Mouse (Mus musculus): ENCODE data around the gene Hacl1.
A peak's percentile ranks its signal among the peaks of the same experiment; 100 is the strongest.

The Hacl1 gene

GRCm38 (mm10) chr14:31662555-31663211, 21.6 kb upstream of the Hacl1 start:
- DNase-seq (ENCODE audit: low read depth, low spot score): no peak

- DNase-seq (ENCODE audit: low read depth, low spot score): peak; percentile 40
Measured at GRCm38 (mm10) chr14:31661671-31662554, 20.8 kb upstream of the Hacl1 start.

- no peak for DNase-seq (ENCODE audit: low read depth, low spot score)
Measured at GRCm38 (mm10) chr14:31660312-31661093, 19.4 kb upstream of the Hacl1 start.

GRCm38 (mm10) chr14:31659501-31660181, 18.6 kb upstream of the Hacl1 start:
- DNase-seq (ENCODE audit: low read depth, low spot score): no peak

- no peak for DNase-seq (ENCODE audit: low read depth, low spot score)
Measured at GRCm38 (mm10) chr14:31658126-31658680, 17.1 kb upstream of the Hacl1 start.

GRCm38 (mm10) chr14:31656857-31657645, 16.0 kb upstream of the Hacl1 start:
- DNase-seq (ENCODE audit: low read depth, low spot score): no peak

GRCm38 (mm10) chr14:31656386-31656785, 15.3 kb upstream of the Hacl1 start:
- DNase-seq (ENCODE audit: low read depth, low spot score): no peak

- no peak for DNase-seq (ENCODE audit: low read depth, low spot score)
Measured at GRCm38 (mm10) chr14:31655406-31655805, 14.3 kb upstream of the Hacl1 start.

- DNase-seq (ENCODE audit: low read depth, low spot score): no peak
Measured at GRCm38 (mm10) chr14:31654816-31655215, 13.7 kb upstream of the Hacl1 start.

GRCm38 (mm10) chr14:31653101-31653875, 12.2 kb upstream of the Hacl1 start:
- DNase-seq (ENCODE audit: low read depth, low spot score): no peak

- no peak for DNase-seq (ENCODE audit: low read depth, low spot score)
Measured at GRCm38 (mm10) chr14:31652624-31653023, 11.5 kb upstream of the Hacl1 start.

GRCm38 (mm10) chr14:31652106-31652505, 11.0 kb upstream of the Hacl1 start:
- no peak for DNase-seq (ENCODE audit: low read depth, low spot score)

GRCm38 (mm10) chr14:31651206-31651605, 10.1 kb upstream of the Hacl1 start:
- no peak for DNase-seq (ENCODE audit: low read depth, low spot score)

GRCm38 (mm10) chr14:31650347-31650746, 9.3 kb upstream of the Hacl1 start:
- DNase-seq (ENCODE audit: low read depth, low spot score): no peak

GRCm38 (mm10) chr14:31647991-31648390, 6.9 kb upstream of the Hacl1 start:
- no peak for DNase-seq (ENCODE audit: low read depth, low spot score)

- no peak for DNase-seq (ENCODE audit: low read depth, low spot score)
Measured at GRCm38 (mm10) chr14:31645920-31646319, 4.8 kb upstream of the Hacl1 start.

- no peak for DNase-seq (ENCODE audit: low read depth, low spot score)
Measured at GRCm38 (mm10) chr14:31644931-31645547, 4.0 kb upstream of the Hacl1 start.

GRCm38 (mm10) chr14:31644183-31644830, 3.2 kb upstream of the Hacl1 start:
- no peak for DNase-seq (ENCODE audit: low read depth, low spot score)

Data from retina, adult 2 months (tissue).